Mouse (Mus musculus) spleen, adult 2 months (tissue): ENCODE measurements around the gene Krt86.

Experiments
- CTCF ChIP-seq: fragments of 200-500 bp; IDR thresholded peaks from 2 replicates; pipeline ENCODE4 v1.5.1; 2011; ENCODE audit warnings: mild to moderate bottlenecking, inconsistent platforms; ENCODE audit not compliant: insufficient read depth, insufficient read length, insufficient replicate concordance; ENCODE audit errors: extremely low read depth
- POLR2A ChIP-seq: fragments of 200-500 bp; IDR thresholded peaks from 2 replicates; pipeline ENCODE4 v1.6.1; 2011; ENCODE audit warnings: low read depth, low read length, inconsistent platforms

- no peak for TF ChIP-seq CTCF
- no peak for TF ChIP-seq POLR2A
Observed at GRCm38 (mm10) chr15:101424914-101425313, 48.4 kb upstream of the Krt86 start.
